Mouse (Mus musculus): ENCODE data around the gene Rab3il1.
A peak's percentile ranks its signal among the peaks of the same experiment; 100 is the strongest.

Rab3il1 gene

GRCm38 (mm10) chr19:10060783-10061590 is 59.5 kb downstream of the Rab3il1 start:
- DNase-seq (ENCODE audit: low spot score) = peak; percentile 42

GRCm38 (mm10) chr19:10061624-10062023 is 60.2 kb downstream of the Rab3il1 start:
- no peak for DNase-seq (ENCODE audit: low spot score)

GRCm38 (mm10) chr19:10062292-10062691 is 60.8 kb downstream of the Rab3il1 start:
- DNase-seq (ENCODE audit: low spot score) = no peak

GRCm38 (mm10) chr19:10062862-10063261 is 61.4 kb downstream of the Rab3il1 start:
- no peak for DNase-seq (ENCODE audit: low spot score)

DNA sequence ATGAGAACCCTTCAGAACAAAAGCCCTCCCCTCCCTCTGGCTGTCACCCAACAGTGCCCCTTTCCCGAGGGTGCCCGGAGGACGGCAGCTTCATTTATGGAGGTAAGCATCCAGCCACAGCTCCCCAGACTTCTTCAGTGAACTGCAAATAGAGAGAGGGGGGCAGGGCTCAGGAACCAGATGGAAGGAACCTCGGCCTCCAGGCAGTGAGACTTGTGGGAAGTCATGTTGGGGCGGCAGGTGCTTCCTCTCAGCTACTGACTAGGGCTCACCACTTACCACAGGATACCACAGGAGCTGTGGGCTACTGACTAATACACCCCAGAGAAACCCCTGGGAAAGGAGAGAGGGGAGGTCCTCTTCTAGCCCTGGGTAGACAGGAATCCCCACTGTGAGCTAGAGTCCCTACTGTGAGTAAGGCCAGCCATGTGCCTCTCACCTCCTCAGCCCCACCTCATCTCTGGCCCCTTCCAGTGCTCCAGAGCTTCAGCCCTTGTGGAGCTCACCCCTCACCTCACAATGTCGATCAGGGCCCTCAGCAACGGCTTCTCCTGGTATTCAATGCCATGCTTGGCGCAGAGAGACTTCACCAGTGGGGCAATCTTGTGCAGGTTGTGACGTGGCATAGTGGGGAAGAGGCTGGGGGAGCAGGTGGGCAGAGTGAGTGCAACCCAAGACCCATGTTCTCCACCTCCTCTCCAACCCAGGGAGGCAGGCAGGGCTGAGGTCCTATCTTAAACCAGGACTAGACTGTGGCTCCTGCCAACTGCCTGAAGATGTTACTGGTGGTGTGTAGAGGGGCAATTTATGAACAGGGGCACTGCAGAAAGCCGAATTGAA is 62.9 kb downstream of the Rab3il1 start:
- no peak for DNase-seq (ENCODE audit: low spot score)

DNA sequence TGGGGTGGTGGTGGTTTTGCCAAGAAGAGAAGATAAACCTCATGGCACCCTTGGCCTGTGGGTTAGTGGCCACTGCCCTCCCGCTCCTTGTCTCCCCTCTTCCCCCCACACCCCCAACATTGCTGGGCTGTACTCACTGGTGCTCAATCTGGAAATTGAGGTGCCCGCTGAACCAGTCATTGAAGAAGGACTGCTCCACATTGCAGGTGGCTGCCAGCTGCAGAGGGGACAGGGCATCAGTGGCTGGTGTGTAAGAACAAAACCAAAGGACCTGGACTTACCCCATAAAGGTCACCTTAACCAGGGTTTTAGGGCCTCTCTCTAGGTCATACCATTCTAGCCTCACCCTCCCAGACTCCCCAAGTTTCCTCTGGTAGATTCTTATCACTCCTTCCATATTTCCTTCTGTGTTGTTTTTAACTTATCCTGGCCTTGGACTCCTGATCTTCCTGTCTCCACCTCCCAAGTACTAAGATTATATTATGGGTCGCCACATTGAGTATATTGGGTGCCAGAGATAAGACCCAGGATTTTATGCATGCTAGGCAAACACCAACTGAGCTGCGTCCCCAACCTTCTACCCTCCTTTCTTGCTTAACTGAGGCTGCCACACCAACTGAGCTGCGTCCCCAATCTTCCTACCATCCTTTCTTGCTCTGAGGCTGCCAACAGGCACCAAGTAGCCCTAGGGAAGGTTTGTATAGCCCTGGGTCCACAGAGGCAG is 64.2 kb downstream of the Rab3il1 start:
- DNase-seq (ENCODE audit: low spot score) = no peak

DNA sequence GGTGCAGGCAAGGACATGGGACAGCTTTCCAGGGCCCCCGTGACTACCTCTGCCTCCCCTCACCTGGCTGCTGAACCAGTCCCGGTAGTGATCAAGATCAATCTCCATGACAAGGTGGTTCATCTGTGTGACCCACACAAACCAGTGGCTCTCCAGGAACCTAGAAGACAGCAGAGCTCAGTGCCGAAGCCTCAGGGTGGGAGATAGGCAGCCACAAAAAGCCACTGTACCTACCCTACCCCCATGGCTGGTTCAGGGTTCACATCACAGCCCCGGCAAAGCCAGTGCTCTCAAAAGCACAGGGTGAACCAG is 64.7 kb downstream of the Rab3il1 start:
- DNase-seq (ENCODE audit: low spot score) = no peak

DNA sequence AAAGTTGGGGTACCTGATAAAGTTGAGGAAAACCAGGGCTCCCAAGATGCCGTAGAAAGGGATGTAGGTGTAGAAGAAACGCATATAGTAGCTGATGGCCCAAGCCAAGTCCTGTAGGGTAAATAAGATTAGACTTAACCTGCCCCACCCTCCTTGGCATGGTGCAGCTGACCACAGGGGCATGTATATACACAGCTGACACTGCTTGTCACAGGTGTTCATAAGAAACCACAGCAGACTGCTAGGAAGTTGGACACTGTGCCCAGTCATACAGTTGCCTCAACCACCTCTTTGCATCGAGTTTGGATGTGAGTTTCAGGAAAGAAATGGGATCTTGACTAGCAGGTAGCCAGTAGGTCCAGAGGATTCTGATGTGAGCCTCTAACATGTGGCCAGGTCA is 65.0 kb downstream of the Rab3il1 start:
- no peak for DNase-seq (ENCODE audit: low spot score)

- no peak for DNase-seq (ENCODE audit: low spot score)
Observed at GRCm38 (mm10) chr19:10067701-10068100, 66.2 kb downstream of the Rab3il1 start.

- DNase-seq (ENCODE audit: low spot score) = no peak
Observed at GRCm38 (mm10) chr19:10070186-10070980, 68.9 kb downstream of the Rab3il1 start.

DNA sequence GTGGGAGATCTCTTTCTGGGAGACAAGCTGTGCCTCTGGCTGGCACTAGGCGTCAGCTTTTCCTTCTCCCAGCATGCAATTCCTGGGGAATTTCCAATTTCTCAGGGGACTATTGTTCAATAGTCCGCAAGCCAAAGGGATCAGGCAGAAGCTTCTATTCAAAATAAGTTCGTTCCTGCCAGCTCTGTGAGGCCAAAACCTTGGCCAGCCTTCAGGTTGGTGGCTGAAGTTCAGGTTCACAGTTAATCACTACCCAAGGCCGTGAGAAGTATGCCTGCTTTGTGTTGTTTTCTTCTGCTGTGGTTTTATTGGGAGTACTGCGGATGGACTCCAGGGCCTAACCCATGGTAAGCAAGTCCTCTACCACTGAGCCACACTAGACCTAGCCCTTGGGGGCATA is 69.7 kb downstream of the Rab3il1 start:
- DNase-seq (ENCODE audit: low spot score) = no peak

GRCm38 (mm10) chr19:10071892-10072291 is 70.4 kb downstream of the Rab3il1 start:
- no peak for DNase-seq (ENCODE audit: low spot score)

DNA sequence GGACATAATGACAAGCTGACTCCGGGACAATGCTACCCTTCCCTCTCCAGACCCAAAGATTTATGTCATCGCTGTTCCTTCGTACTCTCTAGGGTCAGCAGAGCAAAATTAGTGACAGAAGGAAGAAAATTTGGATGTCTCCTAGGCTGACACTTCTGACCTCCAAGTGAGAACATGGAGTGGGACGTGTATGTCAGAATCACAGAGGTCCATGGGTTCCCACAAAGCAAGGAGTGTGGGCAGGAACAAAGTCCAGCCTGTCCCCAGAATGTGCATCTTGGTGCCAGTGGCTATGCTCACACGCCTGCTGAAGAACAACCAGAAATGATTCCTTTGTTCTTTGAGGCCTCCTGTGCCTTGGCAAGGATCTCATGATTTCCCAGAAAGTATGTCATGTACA is 71.7 kb downstream of the Rab3il1 start:
- DNase-seq (ENCODE audit: low spot score) = no peak

- DNase-seq (ENCODE audit: low spot score) = no peak
Observed at GRCm38 (mm10) chr19:10078392-10078791, 76.9 kb downstream of the Rab3il1 start.

GRCm38 (mm10) chr19:10080384-10080783 is 78.9 kb downstream of the Rab3il1 start:
- no peak for DNase-seq (ENCODE audit: low spot score)

DNA sequence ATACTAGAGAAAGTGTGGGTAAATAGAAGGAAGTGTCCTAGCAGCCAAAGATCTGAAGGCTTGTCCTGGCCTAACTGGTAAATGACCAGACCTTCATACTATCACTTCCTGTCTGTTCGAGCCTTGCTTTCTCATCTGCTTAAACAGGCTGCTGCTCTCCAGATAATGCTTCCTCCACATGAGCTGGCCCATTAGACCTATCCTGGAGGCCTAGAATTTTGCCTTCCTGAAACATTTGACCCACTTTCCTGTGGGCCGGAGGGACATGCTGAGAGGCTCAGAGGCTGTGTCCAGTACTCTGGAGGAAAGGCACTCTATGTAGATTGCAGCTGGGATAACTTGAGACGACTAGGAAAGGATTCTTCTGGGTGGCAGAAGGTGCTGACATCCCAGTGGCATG is 80.6 kb downstream of the Rab3il1 start:
- DNase-seq (ENCODE audit: low spot score) = no peak

DNA sequence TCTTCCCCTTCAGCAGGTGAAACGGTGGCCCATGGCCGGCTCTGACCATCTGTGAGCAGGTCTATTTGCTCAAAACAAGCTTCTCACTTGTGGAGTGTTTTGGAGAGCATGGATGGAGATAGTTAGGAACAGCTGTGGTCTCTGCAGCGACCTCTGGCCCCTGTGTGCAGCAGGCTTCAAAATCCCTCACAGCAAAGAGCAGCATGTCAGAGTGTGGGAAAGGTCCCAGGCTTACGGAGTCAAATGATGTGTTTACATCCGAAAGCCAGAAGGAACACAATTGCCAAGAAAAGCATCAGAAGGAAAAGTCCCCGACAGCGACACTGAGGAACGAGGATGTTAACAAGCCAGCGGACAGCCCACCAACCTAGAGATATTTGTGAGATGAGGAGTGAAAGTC is 84.0 kb downstream of the Rab3il1 start:
- DNase-seq (ENCODE audit: low spot score) = no peak

GRCm38 (mm10) chr19:10086976-10087375 is 85.5 kb downstream of the Rab3il1 start:
- no peak for DNase-seq (ENCODE audit: low spot score)

Measured in yolk sac, embryonic 10.5 days (tissue).